Mouse (Mus musculus) brain, embryonic 14.5 days (tissue): ENCODE measurements around the gene Usp2. TPM values are rescaled to one million over a fixed set of nuclear protein-coding genes. Genes with fewer than 3 reads are reported as not detected.
A peak's percentile ranks its signal among the peaks of the same experiment; 100 is the strongest.

Source experiments
- DNase-seq: peaks from one replicate; pipeline ENCODE4 v3.0.0-alpha.2; 2011; ENCODE audit warnings: low read depth
- CTCF ChIP-seq: fragments of 200-500 bp; IDR thresholded peaks from 2 replicates; pipeline ENCODE4 v1.5.1; 2012; ENCODE audit warnings: inconsistent platforms, mild to moderate bottlenecking, moderate library complexity, borderline replicate concordance; ENCODE audit not compliant: insufficient read depth, insufficient read length; ENCODE audit errors: extremely low read depth
- POLR2A ChIP-seq: fragments of 200-500 bp; IDR thresholded peaks from 2 replicates; pipeline ENCODE4 v1.6.1; 2012; ENCODE audit warnings: mild to moderate bottlenecking, inconsistent platforms, borderline replicate concordance; ENCODE audit not compliant: poor library complexity, insufficient read depth, insufficient read length, severe bottlenecking; ENCODE audit errors: extremely low read depth
- polyA plus RNA-seq: library from polyadenylated mRNA; depleted of rRNA; stranded (reverse); fragments of >200 nt; gene quantifications from 2 replicates; pipeline ENCODE4 v1.2.3, GENCODE M21; 2012

Usp2 gene
- polyA plus RNA-seq, 1 experiment, result 4.0 TPM

DNA sequence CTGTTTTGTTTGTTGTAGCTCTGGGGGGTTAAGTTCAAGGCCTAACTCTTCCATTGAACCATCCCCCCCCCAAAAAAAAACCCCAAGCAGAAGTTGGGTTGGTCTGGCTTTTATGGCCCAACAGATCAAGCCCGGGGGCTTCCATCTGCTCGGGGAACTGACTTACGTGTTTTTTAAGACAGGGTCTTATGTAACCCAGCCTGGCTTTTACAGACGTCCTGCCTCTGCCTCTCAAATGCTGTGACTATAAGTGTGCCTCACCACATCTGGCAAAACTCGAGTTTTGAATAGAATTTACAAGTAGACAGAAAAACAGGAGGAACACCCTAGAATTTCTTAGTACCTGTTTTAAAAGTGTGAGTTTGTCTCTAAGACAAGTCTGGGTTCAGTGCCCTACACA, 14.8 kb downstream of the Usp2 start:
- no peak for TF ChIP-seq CTCF
- no peak for TF ChIP-seq POLR2A
- DNase-seq, result no peak

DNA sequence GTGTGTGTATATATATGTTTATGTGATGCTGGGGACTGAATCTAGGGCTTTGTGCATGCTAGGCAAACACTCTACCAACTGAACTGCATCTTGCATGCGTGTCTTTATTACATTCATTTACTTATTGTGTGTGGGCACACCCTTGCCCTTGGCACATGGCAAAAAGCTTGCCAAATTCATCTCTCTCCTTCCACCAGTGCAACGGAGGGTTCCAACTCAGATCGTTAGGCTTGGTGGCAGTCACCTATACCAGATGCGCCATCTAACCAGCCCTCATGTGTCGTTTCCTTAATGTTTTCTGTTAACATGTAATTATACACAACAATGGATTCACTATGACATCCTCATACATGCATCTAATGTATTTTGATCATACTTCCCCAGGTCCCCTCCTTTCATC, 15.4 kb downstream of the Usp2 start:
- DNase-seq, result no peak
- TF ChIP-seq POLR2A (no peak), CTCF (no peak)

- peak; percentile 56 for DNase-seq
Measured at GRCm38 (mm10) chr9:44083392-44084121, 16.7 kb downstream of the Usp2 start.

DNA sequence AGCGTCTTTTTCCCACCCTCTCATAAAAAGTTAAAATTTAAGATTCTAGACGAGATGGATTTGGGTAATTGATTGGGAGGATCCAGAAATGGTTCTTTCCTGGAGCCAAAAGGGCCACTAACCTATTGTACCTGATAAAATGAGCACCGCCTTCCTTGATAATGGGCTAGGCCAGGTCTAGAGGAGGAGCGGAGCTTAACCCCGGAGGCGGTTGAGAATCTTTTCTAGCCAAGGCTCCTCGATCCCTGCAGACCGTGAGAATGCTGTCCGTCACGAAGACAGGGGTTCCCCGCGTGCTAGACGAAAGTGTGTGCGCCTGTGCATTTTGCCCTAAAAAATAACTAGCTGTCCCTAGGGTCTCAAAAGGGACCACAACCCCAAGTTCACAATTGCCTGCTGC, 17.4 kb downstream of the Usp2 start:
- no peak for DNase-seq
- TF ChIP-seq POLR2A, result no peak
- no peak for TF ChIP-seq CTCF

More at GRCm38 (mm10) chr9:44083392-44084121, 16.7 kb downstream of the Usp2 start:
- TF ChIP-seq CTCF, result no peak
- no peak for TF ChIP-seq POLR2A

DNA sequence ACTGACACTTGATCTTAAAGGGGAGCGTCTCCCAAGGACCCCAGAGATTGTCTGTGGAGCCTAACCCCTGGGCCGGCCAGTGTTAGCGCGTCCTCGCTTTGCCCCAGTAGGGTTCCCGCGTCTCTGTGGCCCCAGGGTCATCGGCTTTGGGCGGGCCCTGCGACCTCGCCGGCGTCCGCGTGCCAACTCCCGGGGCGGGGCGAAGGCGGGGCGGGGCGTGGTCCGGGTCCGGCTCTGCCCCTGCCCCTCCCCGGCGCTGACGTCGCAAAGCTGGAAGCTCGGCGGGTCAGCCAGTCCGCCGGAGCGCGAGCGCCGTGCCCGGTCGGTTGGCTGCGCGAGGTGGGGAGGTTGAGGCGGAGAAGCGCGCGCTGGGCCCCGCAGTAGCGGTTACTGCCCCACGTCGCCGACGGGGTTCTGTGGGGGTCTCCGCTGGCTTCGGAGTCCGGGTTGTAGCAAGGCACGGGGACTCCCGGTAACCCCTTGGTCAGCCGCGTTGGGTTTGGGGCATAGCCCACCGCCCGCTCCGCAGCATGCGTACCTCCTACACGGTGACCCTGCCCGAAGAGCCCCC, 17.9 kb downstream of the Usp2 start:
- peak; percentile 47; the same call in 1 of the 2 replicates for TF ChIP-seq POLR2A
- TF ChIP-seq CTCF, result no peak

GRCm38 (mm10) chr9:44085276-44085675, 18.5 kb downstream of the Usp2 start:
- DNase-seq, result no peak
- no peak for TF ChIP-seq POLR2A
- TF ChIP-seq CTCF, result no peak

More for the DNA sequence above, 17.9 kb downstream of the Usp2 start:
- peak; percentile 83 for DNase-seq

DNA sequence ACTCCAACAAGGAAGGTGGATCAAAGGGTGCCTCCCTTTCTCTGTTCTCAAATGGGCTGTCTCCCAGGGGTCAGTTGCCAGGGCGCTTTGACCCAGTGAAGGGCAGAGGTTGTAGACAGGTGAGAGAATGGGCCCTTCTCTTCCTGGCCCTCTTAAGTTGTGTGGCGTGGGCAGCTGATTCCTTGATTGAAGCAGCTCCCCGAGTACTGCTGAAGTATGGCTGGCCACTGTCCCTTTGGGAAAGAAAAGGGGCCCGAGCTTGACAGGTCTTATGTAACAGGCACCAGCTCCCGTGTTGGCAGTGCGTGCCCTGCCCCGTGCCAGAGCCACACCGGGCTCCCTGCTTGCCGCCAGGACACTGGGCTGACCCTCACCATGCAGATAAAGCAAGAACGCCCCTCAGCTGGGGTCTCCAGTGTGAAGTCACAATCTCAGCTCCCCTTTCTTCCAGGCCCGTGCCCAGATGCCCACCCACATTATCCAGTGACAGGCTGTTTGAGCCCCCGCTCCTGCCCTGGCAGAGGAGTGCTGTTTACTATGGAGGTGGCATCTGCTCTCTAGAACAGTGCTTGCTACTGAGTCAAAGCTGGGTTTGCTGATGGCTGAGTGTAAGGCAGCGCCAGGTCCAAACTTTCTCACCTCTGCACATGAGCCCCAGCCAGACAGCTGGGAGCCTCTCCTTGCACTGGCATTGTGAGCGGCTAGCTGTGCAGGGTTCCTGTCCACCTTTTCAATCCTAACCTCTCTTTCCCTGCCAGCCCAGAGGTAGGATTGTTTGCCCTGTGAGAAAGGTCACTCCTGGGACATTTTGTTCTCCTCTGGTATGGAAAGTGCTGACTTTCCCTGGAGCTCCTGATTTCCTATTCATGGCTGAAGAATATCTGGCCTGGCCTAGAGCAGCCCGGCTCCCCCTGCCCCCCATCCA, 19.2 kb downstream of the Usp2 start:
- no peak for DNase-seq
- TF ChIP-seq CTCF (no peak), POLR2A (no peak)

DNA sequence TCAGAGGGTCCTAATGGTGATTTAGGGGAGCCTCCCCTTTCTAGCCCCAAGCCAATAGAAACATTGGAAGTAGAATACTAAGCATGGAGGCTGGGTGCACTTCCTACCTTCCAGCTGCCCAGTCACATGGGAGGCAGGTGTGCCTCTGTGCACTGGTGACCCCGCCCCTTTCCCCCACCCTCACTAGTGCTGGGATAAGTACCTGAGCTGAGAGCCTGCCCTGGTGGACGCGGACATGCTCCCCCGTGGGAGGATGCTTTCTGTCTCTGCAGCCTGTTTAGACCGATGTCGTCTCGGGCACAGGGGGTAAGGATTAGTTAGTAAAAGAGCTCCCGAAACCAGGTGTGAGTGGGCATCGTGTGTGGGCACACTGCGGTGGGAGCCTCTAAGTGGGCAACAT, 20.1 kb downstream of the Usp2 start:
- TF ChIP-seq CTCF (no peak), POLR2A (no peak)
- no peak for DNase-seq

DNA sequence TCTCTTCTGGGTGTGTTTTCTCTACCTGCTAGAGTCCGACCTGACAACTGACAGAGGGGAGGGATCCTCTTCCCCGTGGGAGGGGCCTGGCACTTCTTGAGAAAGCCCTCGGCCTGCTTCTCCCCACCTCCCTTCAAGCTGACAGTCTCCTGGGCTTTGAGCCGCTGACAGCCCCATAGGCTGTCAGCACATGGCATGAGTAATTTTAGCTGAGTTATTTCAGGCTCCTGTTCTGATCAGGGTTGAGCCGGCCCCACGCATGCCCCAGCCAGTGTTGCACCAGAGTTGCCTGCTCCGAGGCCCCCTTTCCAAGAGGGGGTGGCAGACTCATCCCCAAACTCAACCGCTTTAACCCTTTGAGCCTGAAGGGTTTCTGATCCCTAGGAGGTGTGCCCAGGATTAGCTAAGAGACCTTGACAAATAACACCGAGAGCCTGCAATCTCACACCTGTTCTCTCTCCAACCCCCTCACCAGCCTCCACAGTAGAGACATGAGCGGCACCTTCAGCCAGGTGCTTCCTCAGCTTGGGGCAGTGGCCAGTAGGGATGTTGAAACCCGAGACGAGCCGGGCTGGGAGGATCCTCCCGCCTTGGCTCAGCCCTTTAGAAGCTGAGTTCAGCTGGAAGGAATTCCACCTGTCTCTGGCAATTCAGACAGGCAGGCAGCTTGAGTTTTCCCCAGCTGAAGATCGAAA, 21.1 kb downstream of the Usp2 start:
- no peak for TF ChIP-seq CTCF
- no peak for TF ChIP-seq POLR2A
- DNase-seq, result no peak

DNA sequence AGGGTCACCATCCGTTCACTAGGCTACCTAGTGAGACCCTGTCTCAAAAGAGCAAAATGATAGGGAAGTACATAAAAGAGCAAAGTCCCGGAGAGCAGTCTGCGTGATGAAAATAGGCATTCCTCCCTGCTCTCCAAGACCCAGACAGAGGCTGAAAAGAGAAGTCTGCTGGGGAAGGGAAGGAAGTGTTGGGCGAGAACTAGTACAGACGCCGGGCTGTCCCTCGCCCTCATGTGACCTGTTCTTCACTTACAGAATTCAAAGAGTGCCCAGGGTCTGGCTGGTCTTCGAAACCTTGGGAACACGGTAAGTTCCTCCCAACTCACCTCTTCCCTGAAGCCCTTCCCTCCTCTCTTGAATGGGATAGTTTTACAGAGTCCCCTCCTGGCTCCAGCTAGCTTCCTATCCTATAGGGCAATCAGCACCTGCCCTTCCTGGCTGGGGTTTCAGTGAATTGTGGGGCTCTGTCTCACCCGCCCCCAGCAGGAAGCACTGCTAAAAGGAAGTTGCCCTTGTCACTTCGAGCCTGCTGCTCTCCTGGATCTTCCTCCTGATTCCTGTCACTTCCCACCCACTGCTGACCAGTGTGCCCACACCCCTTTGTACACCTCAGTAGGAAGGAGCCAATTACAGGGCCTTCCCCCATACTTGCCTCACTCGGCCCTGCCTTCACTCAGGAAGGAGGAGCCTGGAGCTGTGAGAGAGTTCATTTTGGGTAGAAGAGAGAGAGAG, 22.2 kb downstream of the Usp2 start:
- no peak for TF ChIP-seq CTCF
- no peak for TF ChIP-seq POLR2A
- DNase-seq, result no peak
